Mouse (Mus musculus) CH12.LX (cell line): ENCODE measurements around the gene Cd2bp2. TPM values are rescaled to one million over a fixed set of nuclear protein-coding genes. Genes with fewer than 3 reads are reported as not detected.
A peak's percentile ranks its signal among the peaks of the same experiment; 100 is the strongest.

ENCODE experiments used
- DNase-seq: peaks from one replicate; pipeline ENCODE4 v3.0.0-alpha.2; 2013; ENCODE audit errors: extremely low read depth
- H3K27ac ChIP-seq: 2 replicates; pipeline ENCODE4 v1.5.1; 2012; ENCODE audit warnings: low read depth, mild to moderate bottlenecking, control low read depth, moderate library complexity; ENCODE audit not compliant: insufficient read depth
- H3K27me3 ChIP-seq: replicated peaks from 2 replicates; pipeline ENCODE3; 2012; ENCODE audit warnings: inconsistent platforms
- H3K36me3 ChIP-seq, 2 experiments: replicated peaks in 1 of 2; 2 replicates each; pipeline versions ENCODE3 to v1.6.1; 2012; ENCODE audit warnings: inconsistent platforms in 1 of 2, low read length in 1 of 2, mild to moderate bottlenecking in 1 of 2, mixed read lengths in 1 of 2, moderate library complexity in 1 of 2; ENCODE audit not compliant: control insufficient read depth in 1 of 2, insufficient read depth in 1 of 2
- H3K4me1 ChIP-seq, 2 experiments: 2 replicates each; pipeline ENCODE4 v1.6.1; 2012; ENCODE audit warnings: inconsistent platforms in 1 of 2, moderate library complexity in 1 of 2; ENCODE audit not compliant: insufficient read depth in 2 of 2, control insufficient read depth in 1 of 2
- H3K4me2 ChIP-seq: 2 replicates; pipeline ENCODE4 v1.6.1; 2012; ENCODE audit warnings: low read depth, mild to moderate bottlenecking, control low read depth; ENCODE audit not compliant: poor library complexity, insufficient read depth, severe bottlenecking
- H3K4me3 ChIP-seq, 3 experiments: fragments of 150-350 bp in 1 of 3; sonication (generic) in 1 of 3; replicated peaks in 1 of 3; 2 replicates each; pipeline versions ENCODE3 to v1.5.1; 2011 to 2012; ENCODE audit warnings: low read depth in 2 of 3, low read length in 2 of 3, mild to moderate bottlenecking in 2 of 3, moderate library complexity in 2 of 3, control low read depth in 1 of 3, improper control_type of control experiment in 1 of 3, inconsistent platforms in 1 of 3, mixed read lengths in 1 of 3; ENCODE audit not compliant: poor library complexity in 1 of 3
- H3K79me2 ChIP-seq: replicated peaks from 2 replicates; pipeline ENCODE4 v1.6.1; 2012; ENCODE audit warnings: mild to moderate bottlenecking, moderate library complexity; ENCODE audit not compliant: control insufficient read depth, poor library complexity, insufficient read depth, severe bottlenecking; ENCODE audit errors: extremely low read depth
- H3K9ac ChIP-seq: 2 replicates; pipeline ENCODE4 v1.6.1; 2012; ENCODE audit warnings: low read depth, mild to moderate bottlenecking, control low read depth, moderate library complexity; ENCODE audit not compliant: insufficient read depth
- H3K9me3 ChIP-seq: replicated peaks from 2 replicates; pipeline ENCODE3; 2012; ENCODE audit warnings: low read length, inconsistent platforms, mixed read lengths
- CTCF ChIP-seq, 2 experiments: IDR thresholded peaks in 1 of 2; conservative IDR thresholded peaks in 1 of 2; 2 replicates each; pipeline ENCODE4 v1.5.1; 2011 to 2012; ENCODE audit warnings: low read depth in 2 of 2, low read length in 2 of 2, improper control_type of control experiment in 1 of 2, inconsistent platforms in 1 of 2, mild to moderate bottlenecking in 1 of 2, moderate library complexity in 1 of 2
- E2F4 ChIP-seq: IDR thresholded peaks from 2 replicates; pipeline ENCODE4 v1.6.1; 2011; ENCODE audit warnings: low read depth, low read length, improper control_type of control experiment; ENCODE audit not compliant: insufficient replicate concordance
- ELF1 ChIP-seq: IDR thresholded peaks from 2 replicates; pipeline ENCODE4 v1.6.1; 2014; ENCODE audit warnings: low read depth, mild to moderate bottlenecking, inconsistent platforms, low read length, improper control_type of control experiment
- ETS1 ChIP-seq: conservative IDR thresholded peaks from 2 replicates; pipeline ENCODE4 v1.6.1; 2012; ENCODE audit warnings: low read depth, mild to moderate bottlenecking, inconsistent platforms, low read length, improper control_type of control experiment, moderate library complexity
- HCFC1 ChIP-seq: IDR thresholded peaks from 2 replicates; pipeline ENCODE4 v1.6.1; 2012; ENCODE audit warnings: low read depth, mild to moderate bottlenecking, inconsistent platforms, low read length, improper control_type of control experiment
- JUN ChIP-seq: IDR thresholded peaks from 2 replicates; pipeline ENCODE4 v1.6.1; 2011; ENCODE audit warnings: low read depth, mild to moderate bottlenecking, low read length, improper control_type of control experiment, moderate library complexity; ENCODE audit not compliant: insufficient read depth
- JUND ChIP-seq: conservative IDR thresholded peaks from 2 replicates; pipeline ENCODE4 v1.6.1; 2011; ENCODE audit warnings: low read depth, low read length, improper control_type of control experiment
- KAT2A ChIP-seq: IDR thresholded peaks from 2 replicates; pipeline ENCODE4 v1.6.1; 2012; ENCODE audit warnings: low read length, improper control_type of control experiment, inconsistent platforms; ENCODE audit not compliant: insufficient replicate concordance
- MAFK ChIP-seq: IDR thresholded peaks from 2 replicates; pipeline ENCODE4 v1.6.1; 2011; ENCODE audit warnings: low read length, improper control_type of control experiment; ENCODE audit not compliant: insufficient replicate concordance
- MAX ChIP-seq: IDR thresholded peaks from 2 replicates; pipeline ENCODE4 v1.6.1; 2011; ENCODE audit warnings: low read length, improper control_type of control experiment
- MYC ChIP-seq: IDR thresholded peaks from 2 replicates; pipeline ENCODE4 v1.6.1; 2011; ENCODE audit warnings: low read depth, mild to moderate bottlenecking, improper control_type of control experiment, low read length
- POLR2A ChIP-seq: IDR thresholded peaks from 2 replicates; pipeline ENCODE4 v1.6.1; 2011; ENCODE audit warnings: low read depth, mild to moderate bottlenecking, improper control_type of control experiment, low read length
- RAD21 ChIP-seq: IDR thresholded peaks from 2 replicates; pipeline ENCODE4 v1.6.1; 2011; ENCODE audit warnings: low read depth, mild to moderate bottlenecking, low read length, improper control_type of control experiment, moderate library complexity
- RCOR1 ChIP-seq: conservative IDR thresholded peaks from 2 replicates; pipeline ENCODE4 v1.6.1; 2012; ENCODE audit warnings: low read depth, mild to moderate bottlenecking, inconsistent platforms, low read length, improper control_type of control experiment
- SIN3A ChIP-seq: IDR thresholded peaks from 2 replicates; pipeline ENCODE4 v1.6.1; 2012; ENCODE audit warnings: low read length, improper control_type of control experiment, inconsistent platforms
- TBP ChIP-seq: conservative IDR thresholded peaks from 2 replicates; pipeline ENCODE4 v1.6.1; 2011; ENCODE audit warnings: low read depth, low read length, improper control_type of control experiment
- UBTF ChIP-seq: IDR thresholded peaks from 2 replicates; pipeline ENCODE4 v1.6.1; 2012; ENCODE audit warnings: low read depth, mild to moderate bottlenecking, inconsistent platforms, low read length, improper control_type of control experiment, moderate library complexity
- USF1 ChIP-seq: IDR thresholded peaks from 2 replicates; pipeline ENCODE4 v1.6.1; 2014; ENCODE audit warnings: low read depth, mild to moderate bottlenecking, inconsistent platforms, low read length, improper control_type of control experiment
- USF2 ChIP-seq: conservative IDR thresholded peaks from 2 replicates; pipeline ENCODE4 v1.6.1; 2011; ENCODE audit warnings: low read depth, low read length, improper control_type of control experiment
- ZMIZ1 ChIP-seq: IDR thresholded peaks from 2 replicates; pipeline ENCODE4 v1.6.1; 2012; ENCODE audit warnings: low read depth, mild to moderate bottlenecking, inconsistent platforms, low read length, improper control_type of control experiment
- ZNF384 ChIP-seq: IDR thresholded peaks from 2 replicates; pipeline ENCODE4 v1.6.1; 2012; ENCODE audit warnings: low read depth, low read length, improper control_type of control experiment, inconsistent platforms
- dilution Hi-C: fragments of 300-500 bp; cut with MboI; formaldehyde crosslinking; loops from 2 replicates; pipeline ENCODE4 v1.14.3; 2020; ENCODE audit warnings: low sequenced_read_pairs; ENCODE audit not compliant: extremely low pct_unique_long_range_greater_than_20kb, extremely low pct_ligation_motif_present
- in situ Hi-C: fragments of 300-500 bp; cut with MboI; formaldehyde crosslinking; loops from 3 replicates; pipeline ENCODE4 v1.14.3; 2019; ENCODE audit warnings: low sequenced_read_pairs, low pct_ligation_motif_present, low pct_unique_long_range_greater_than_20kb, mixed read lengths
- polyA plus RNA-seq: library from polyadenylated mRNA; unstranded; fragments of >175 nt; gene quantifications from 2 replicates; pipeline ENCODE4 v1.2.1, GENCODE M21; 2012; ENCODE audit warnings: low read depth; ENCODE audit not compliant: insufficient read length
- total RNA-seq, 2 experiments: library from RNA; depleted of rRNA; stranded (reverse); fragments of 300-350 nt in 1 of 2; fragments of >200 nt in 1 of 2; gene quantifications; 2 replicates each; pipeline ENCODE4 v1.2.3; 2012 to 2014

The Cd2bp2 gene
- total and polyA plus RNA-seq, 3 experiments: 57.4 to 66.8 (median 62.4) TPM

GRCm38 (mm10) chr7:127146267-127146603 is 49.6 kb downstream of the Cd2bp2 start:
- no peak for DNase-seq
- H3K4me1 ChIP-seq: peaks cover 5 to 15% of the 10 kb centered on the region in 2 experiments
- in situ Hi-C loops (no loop called here), dilution Hi-C loops (no loop called here)
- TF ChIP-seq E2F4: no peak
- no peak for TF ChIP-seq MAX
- no peak for TF ChIP-seq POLR2A
- no peak for TF ChIP-seq SIN3A
- TF ChIP-seq MAFK: no peak
- TF ChIP-seq USF1: no peak
- TF ChIP-seq CTCF (conservative IDR thresholded peaks at IDR 0.05 in 1 of 2, IDR thresholded peaks at IDR 0.05 in 1 of 2; ENCODE audit: low read depth in 2 of 2, low read length in 2 of 2): no peak
- no peak for TF ChIP-seq ETS1
- no peak for TF ChIP-seq ELF1
- no peak for TF ChIP-seq RAD21
- no peak for TF ChIP-seq JUN
- no peak for TF ChIP-seq TBP
- no peak for TF ChIP-seq KAT2A
- TF ChIP-seq HCFC1: no peak
- no peaks in the 10 kb centered on the region for H3K79me2 ChIP-seq
- no peak overlapping the region for H3K4me3 ChIP-seq
- no peaks in the 10 kb centered on the region for H3K27me3 ChIP-seq
- H3K4me2 ChIP-seq: no peak overlapping the region
- H3K9me3 ChIP-seq: peaks cover 2% of the 10 kb centered on the region
- H3K36me3 ChIP-seq: no peaks in the 10 kb centered on the region
- no peak overlapping the region for H3K27ac ChIP-seq
- H3K9ac ChIP-seq: no peak overlapping the region

- in situ Hi-C loops: no loop called here
- Histone ChIP-seq H3K9ac (no peak overlapping the region), H3K4me1 (peaks cover 5 to 15% of the 10 kb centered on the region in 2 experiments), H3K4me3 (no peak overlapping the region), H3K9me3 (peaks cover 2% of the 10 kb centered on the region), H3K27me3 (no peaks in the 10 kb centered on the region), H3K27ac (no peak overlapping the region), H3K36me3 (no peaks in the 10 kb centered on the region), H3K79me2 (no peaks in the 10 kb centered on the region), H3K4me2 (no peak overlapping the region)
- dilution Hi-C loops: no loop called here
- TF ChIP-seq MYC (no peak), JUND (no peak), MAX (no peak), ZNF384 (peak; percentile 69), RCOR1 (no peak), E2F4 (no peak), ZMIZ1 (no peak), USF2 (no peak), UBTF (no peak)
- no peak for DNase-seq
Observed at GRCm38 (mm10) chr7:127145387-127146266, 50.2 kb downstream of the Cd2bp2 start.
